Mouse (Mus musculus): ENCODE results near the gene Bax. TPM values are rescaled to one million over a fixed set of nuclear protein-coding genes. Genes with fewer than 3 reads are reported as not detected.
"Not testable (repeated sequence)": the region's sequence is repeated elsewhere in the genome, so short reads cannot be mapped to it uniquely, and the experiment has no call there.

The Bax gene
- polyA plus RNA-seq, 1 experiment from 2014 or later, result 271 TPM

- no peak for ATAC-seq (ENCODE audit: low FRiP score)
- 14% methylated on average over 3 of the region's 3 CpGs for WGBS
- no peaks in the 10 kb centered on the region for H3K4me1 ChIP-seq (replicated peaks)
- H3K27me3 ChIP-seq, result no peaks in the 10 kb centered on the region
- no peak overlapping the region for H3K4me2 ChIP-seq
- H3K36me3 ChIP-seq, result no peaks in the 10 kb centered on the region
- no peak overlapping the region for H3K9ac ChIP-seq
- no peaks in the 10 kb centered on the region for H3K9me3 ChIP-seq
- no peak overlapping the region for H3K27ac ChIP-seq
- H3K4me3 ChIP-seq, result no peak overlapping the region
These were observed 10.3 kb upstream of the Bax start for GRCm38 (mm10) chr7:45477003-45477402.

- Histone ChIP-seq H3K4me2 (no peak overlapping the region), H3K4me1 (replicated peaks) (no peaks in the 10 kb centered on the region), H3K9me3 (no peaks in the 10 kb centered on the region), H3K27me3 (no peaks in the 10 kb centered on the region), H3K9ac (no peak overlapping the region), H3K36me3 (no peaks in the 10 kb centered on the region), H3K4me3 (no peak overlapping the region), H3K27ac (no peak overlapping the region)
- ATAC-seq (ENCODE audit: low FRiP score), result no peak
- WGBS, result 64% methylated on average over 1 of the region's 1 CpGs
These were observed 9.8 kb upstream of the Bax start for GRCm38 (mm10) chr7:45476453-45476852.

GRCm38 (mm10) chr7:45475291-45475969, 8.7 kb upstream of the Bax start:
- Histone ChIP-seq H3K9me3 (no peaks in the 10 kb centered on the region), H3K4me1 (replicated peaks) (no peaks in the 10 kb centered on the region), H3K27ac (no peak overlapping the region), H3K4me3 (no peak overlapping the region), H3K4me2 (0 out of 2 replicates have a peak overlapping the region, but pooled peaks have one; percentile 21), H3K9ac (peak overlapping the region; percentile 19; the same call in 1 of the 2 replicates), H3K36me3 (no peaks in the 10 kb centered on the region), H3K27me3 (no peaks in the 10 kb centered on the region)
- no peak for ATAC-seq (ENCODE audit: low FRiP score)
- 73% methylated on average over 16 of the region's 16 CpGs for WGBS

- no peak overlapping the region for H3K27ac ChIP-seq
- H3K9me3 ChIP-seq, result no peaks in the 10 kb centered on the region
- H3K36me3 ChIP-seq, result no peaks in the 10 kb centered on the region
- peaks cover 8% of the 10 kb centered on the region for H3K4me1 ChIP-seq (replicated peaks)
- 15% methylated on average over 3 of the region's 3 CpGs for WGBS
- no peak overlapping the region for H3K4me2 ChIP-seq
- H3K9ac ChIP-seq, result no peak overlapping the region
- ATAC-seq (ENCODE audit: low FRiP score), result no peak
- no peak overlapping the region for H3K4me3 ChIP-seq
- no peaks in the 10 kb centered on the region for H3K27me3 ChIP-seq
These were observed 4.2 kb upstream of the Bax start for GRCm38 (mm10) chr7:45470869-45471268.

- Histone ChIP-seq H3K27me3 (no peaks in the 10 kb centered on the region), H3K4me3 (peak overlapping the region; percentile 78), H3K36me3 (peaks cover 33% of the 10 kb centered on the region), H3K4me2 (peak overlapping the region; percentile 96), H3K4me1 (replicated peaks) (peaks cover 26% of the 10 kb centered on the region), H3K9ac (peak overlapping the region; percentile 58; the same call in 1 of the 2 replicates), H3K27ac (no peak overlapping the region), H3K9me3 (no peaks in the 10 kb centered on the region)
- no peak; the same call in 1 of the 2 replicates for ATAC-seq (ENCODE audit: low FRiP score)
- 37% methylated on average over 7 of the region's 7 CpGs for WGBS
These were observed 482 bp upstream of the Bax start for GRCm38 (mm10) chr7:45467090-45467670.

GRCm38 (mm10) chr7:45465549-45465948, 1.1 kb downstream of the Bax start:
- 77% methylated on average over 9 of the region's 9 CpGs for WGBS
- 0 out of 2 replicates have a peak, but pooled peaks have one; percentile 3 for ATAC-seq (ENCODE audit: low FRiP score)
- H3K9me3 ChIP-seq, result no peaks in the 10 kb centered on the region
- H3K27ac ChIP-seq, result no peak overlapping the region
- no peaks in the 10 kb centered on the region for H3K27me3 ChIP-seq
- peak overlapping the region; percentile 96 for H3K4me2 ChIP-seq
- H3K4me1 ChIP-seq (replicated peaks), result peaks cover 39% of the 10 kb centered on the region
- peak overlapping the region; percentile 78 for H3K4me3 ChIP-seq
- peak overlapping the region; percentile 98 for H3K9ac ChIP-seq
- H3K36me3 ChIP-seq, result peaks cover 33% of the 10 kb centered on the region

- Histone ChIP-seq H3K4me2 (peak overlapping the region; percentile 96; the same call in 1 of the 2 replicates), H3K27ac (no peak overlapping the region), H3K4me3 (0 out of 2 replicates have a peak overlapping the region, but pooled peaks have one; percentile 78), H3K27me3 (no peaks in the 10 kb centered on the region), H3K4me1 (replicated peaks) (peaks cover 43% of the 10 kb centered on the region), H3K9me3 (no peaks in the 10 kb centered on the region), H3K9ac (0 out of 2 replicates have a peak overlapping the region, but pooled peaks have one; percentile 98), H3K36me3 (peaks cover 33% of the 10 kb centered on the region)
- no peak for ATAC-seq (ENCODE audit: low FRiP score)
- 95% methylated on average over 12 of the region's 12 CpGs for WGBS
These were observed 1.6 kb downstream of the Bax start for GRCm38 (mm10) chr7:45465112-45465511.

GRCm38 (mm10) chr7:45463987-45464778, 2.5 kb downstream of the Bax start:
- peaks cover 45% of the 10 kb centered on the region for H3K4me1 ChIP-seq (replicated peaks)
- ATAC-seq (ENCODE audit: low FRiP score), result no peak
- no peak overlapping the region for H3K4me2 ChIP-seq
- peaks cover 33% of the 10 kb centered on the region for H3K36me3 ChIP-seq
- no peak overlapping the region for H3K27ac ChIP-seq
- H3K9ac ChIP-seq, result no peak overlapping the region
- 97% methylated on average over 7 of the region's 7 CpGs for WGBS
- H3K9me3 ChIP-seq, result no peaks in the 10 kb centered on the region
- H3K27me3 ChIP-seq, result no peaks in the 10 kb centered on the region
- H3K4me3 ChIP-seq, result no peak overlapping the region

GRCm38 (mm10) chr7:45462868-45463267, 3.8 kb downstream of the Bax start:
- H3K4me3 ChIP-seq; ATAC-seq (ENCODE audit: low FRiP score); H3K4me2 ChIP-seq; H3K27me3 ChIP-seq; H3K27ac ChIP-seq; H3K9me3 ChIP-seq; H3K9ac ChIP-seq: not testable (repeated sequence)
- Histone ChIP-seq H3K36me3 (peaks cover 38% of the 10 kb centered on the region), H3K4me1 (replicated peaks) (peaks cover 51% of the 10 kb centered on the region)
- whole genome bisulfite sequencing, result 74% methylated on average over 4 of the region's 4 CpGs

GRCm38 (mm10) chr7:45462325-45462724, 4.4 kb downstream of the Bax start:
- Histone ChIP-seq H3K27me3 (no peaks in the 10 kb centered on the region), H3K4me2 (no peak overlapping the region), H3K27ac (no peak overlapping the region), H3K9me3 (no peaks in the 10 kb centered on the region), H3K9ac (no peak overlapping the region), H3K4me3 (no peak overlapping the region), H3K4me1 (replicated peaks) (peaks cover 56% of the 10 kb centered on the region), H3K36me3 (peaks cover 44% of the 10 kb centered on the region)
- ATAC-seq (ENCODE audit: low FRiP score), result no peak
- 91% methylated on average over 4 of the region's 4 CpGs for WGBS

- Histone ChIP-seq H3K9me3 (no peaks in the 10 kb centered on the region), H3K27ac (peak overlapping the region; percentile 90), H3K4me3 (no peak overlapping the region), H3K4me1 (replicated peaks) (peaks cover 58% of the 10 kb centered on the region), H3K36me3 (peaks cover 49% of the 10 kb centered on the region), H3K9ac (0 out of 2 replicates have a peak overlapping the region, but pooled peaks have one; percentile 1), H3K27me3 (no peaks in the 10 kb centered on the region), H3K4me2 (no peak overlapping the region)
- 92% methylated on average over 4 of the region's 4 CpGs for WGBS
- no peak for ATAC-seq (ENCODE audit: low FRiP score)
These were observed 4.9 kb downstream of the Bax start for GRCm38 (mm10) chr7:45461781-45462180.

GRCm38 (mm10) chr7:45461326-45461725, 5.4 kb downstream of the Bax start:
- H3K4me3 ChIP-seq, result no peak overlapping the region
- H3K9ac ChIP-seq, result 0 out of 2 replicates have a peak overlapping the region, but pooled peaks have one; percentile 1
- H3K27me3 ChIP-seq, result no peaks in the 10 kb centered on the region
- peak overlapping the region; percentile 57; the same call in 1 of the 2 replicates for H3K4me2 ChIP-seq
- 40% methylated on average over 5 of the region's 5 CpGs for WGBS
- no peak for ATAC-seq (ENCODE audit: low FRiP score)
- no peaks in the 10 kb centered on the region for H3K9me3 ChIP-seq
- peaks cover 54% of the 10 kb centered on the region for H3K36me3 ChIP-seq
- H3K27ac ChIP-seq, result peak overlapping the region; percentile 90
- peaks cover 61% of the 10 kb centered on the region for H3K4me1 ChIP-seq (replicated peaks)
